Mouse (Mus musculus) ES-Bruce4 (cell line): ENCODE results near the gene Lpp. TPM values are rescaled to one million over a fixed set of nuclear protein-coding genes. Genes with fewer than 3 reads are reported as not detected.

Experiments used
- H3K27ac ChIP-seq: 2 replicates; pipeline ENCODE4 v1.5.1; 2012; ENCODE audit warnings: low read length, inconsistent platforms; ENCODE audit not compliant: insufficient read depth
- H3K27me3 ChIP-seq: 2 replicates; pipeline ENCODE4 v1.6.1; 2012; ENCODE audit warnings: mild to moderate bottlenecking, low read length, inconsistent platforms; ENCODE audit not compliant: control insufficient read depth, poor library complexity, insufficient read depth, severe bottlenecking
- H3K36me3 ChIP-seq: 2 replicates; pipeline ENCODE4 v1.6.1; 2012; ENCODE audit warnings: inconsistent platforms, mild to moderate bottlenecking, low read length, moderate library complexity; ENCODE audit not compliant: control insufficient read depth, poor library complexity, insufficient read depth, severe bottlenecking
- H3K4me1 ChIP-seq: one replicate; pipeline ENCODE4 v1.8.1; 2011; ENCODE audit warnings: low read length; ENCODE audit not compliant: control insufficient read depth, insufficient read depth
- H3K4me3 ChIP-seq: 2 replicates; pipeline ENCODE4 v1.5.1; 2011; ENCODE audit warnings: low read depth, mild to moderate bottlenecking, low read length
- H3K9ac ChIP-seq: 2 replicates; pipeline ENCODE4 v1.6.1; 2012; ENCODE audit warnings: low read depth, mild to moderate bottlenecking, inconsistent platforms; ENCODE audit not compliant: poor library complexity, severe bottlenecking
- H3K9me3 ChIP-seq: replicated peaks from 2 replicates; pipeline ENCODE4 v1.6.1; 2012; ENCODE audit warnings: mild to moderate bottlenecking, low read length, inconsistent platforms; ENCODE audit not compliant: control insufficient read depth, poor library complexity, insufficient read depth, severe bottlenecking
- CTCF ChIP-seq: IDR thresholded peaks from one replicate; pipeline ENCODE4 v1.8.1; 2011; ENCODE audit warnings: low read depth, low read length
- EP300 ChIP-seq: IDR thresholded peaks from 2 replicates; pipeline ENCODE4 v1.6.1; 2011; ENCODE audit warnings: low read depth, low read length; ENCODE audit not compliant: insufficient read depth
- POLR2A ChIP-seq: IDR thresholded peaks from one replicate; pipeline ENCODE4 v1.8.1; 2011; ENCODE audit warnings: low read length; ENCODE audit not compliant: insufficient read depth
- polyA plus RNA-seq: library from polyadenylated mRNA; stranded (reverse); fragments of >200 nt; gene quantifications from 2 replicates; pipeline ENCODE4 v1.2.4, GENCODE M21; 2011; ENCODE audit warnings: low read depth; ENCODE audit not compliant: missing spikeins, insufficient read depth, insufficient read length

The Lpp gene
- polyA plus RNA-seq, 1 experiment = 48.5 TPM

GRCm38 (mm10) chr16:24915470-24915869, 522.2 kb downstream of the Lpp start:
- no peaks in the 10 kb centered on the region for H3K27me3 ChIP-seq
- H3K27ac ChIP-seq = no peak overlapping the region
- no peaks in the 10 kb centered on the region for H3K9me3 ChIP-seq
- H3K4me3 ChIP-seq = no peak overlapping the region
- H3K9ac ChIP-seq = no peak overlapping the region
- TF ChIP-seq EP300 (no peak), POLR2A (no peak), CTCF (no peak)
- H3K36me3 ChIP-seq = no peaks in the 10 kb centered on the region
- no peaks in the 10 kb centered on the region for H3K4me1 ChIP-seq

DNA sequence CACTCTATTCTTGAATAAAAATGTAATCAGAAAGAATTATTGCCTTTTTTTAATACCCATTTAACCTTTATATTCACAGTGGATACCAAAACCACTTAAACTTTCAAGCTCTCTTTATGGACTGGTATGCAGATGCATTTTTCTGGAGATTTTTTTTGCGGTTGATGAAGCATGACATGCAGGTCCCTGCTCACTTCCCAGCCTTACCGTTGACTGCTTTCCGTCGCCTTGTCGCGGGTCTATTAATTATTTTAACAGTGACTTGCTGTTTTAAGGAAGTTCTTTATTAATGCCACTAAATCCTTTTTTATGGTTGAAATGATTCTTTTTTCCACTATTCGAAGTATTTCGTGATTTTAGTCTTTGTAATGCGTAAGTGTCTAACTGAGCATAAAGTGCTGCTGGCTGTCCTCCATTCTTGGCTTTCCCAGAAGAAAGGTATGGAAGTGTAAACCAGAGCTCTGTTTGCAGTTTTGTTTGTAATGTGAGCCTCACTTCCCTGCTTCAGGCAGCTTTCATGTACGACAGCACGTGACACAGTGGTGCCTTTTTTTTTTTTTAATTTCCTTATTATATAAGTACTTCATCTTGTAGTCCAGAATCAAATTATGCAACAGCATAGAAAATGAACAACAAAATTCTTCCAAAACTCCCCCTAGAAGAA, 526.2 kb downstream of the Lpp start:
- Histone ChIP-seq H3K9ac (no peak overlapping the region), H3K36me3 (no peaks in the 10 kb centered on the region), H3K4me3 (no peak overlapping the region), H3K27ac (no peak overlapping the region), H3K9me3 (no peaks in the 10 kb centered on the region), H3K4me1 (no peaks in the 10 kb centered on the region), H3K27me3 (no peaks in the 10 kb centered on the region)
- TF ChIP-seq CTCF = no peak
- TF ChIP-seq EP300 = no peak
- TF ChIP-seq POLR2A = no peak

DNA sequence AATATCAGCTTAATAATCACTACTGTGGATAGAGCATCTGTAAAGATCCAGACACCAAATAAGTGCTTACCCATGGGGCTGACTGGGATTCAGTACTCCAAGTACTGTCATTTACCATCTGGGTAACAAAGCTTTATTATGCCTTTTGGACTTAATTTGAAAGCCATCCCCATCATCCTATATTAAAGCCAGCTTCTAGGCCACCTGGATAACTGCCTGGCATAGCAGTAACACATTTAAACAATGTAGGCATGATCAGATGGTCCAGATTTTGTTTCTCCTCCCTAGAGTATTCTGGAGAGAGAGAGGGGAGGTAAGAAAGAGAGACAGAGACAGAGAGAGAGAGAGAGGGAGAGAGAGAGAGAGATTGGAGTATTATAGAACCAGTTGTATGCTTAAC, 536.8 kb downstream of the Lpp start:
- Histone ChIP-seq H3K27ac (no peak overlapping the region), H3K9me3 (no peaks in the 10 kb centered on the region), H3K9ac (no peak overlapping the region), H3K36me3 (no peaks in the 10 kb centered on the region), H3K27me3 (no peaks in the 10 kb centered on the region), H3K4me3 (no peak overlapping the region), H3K4me1 (no peaks in the 10 kb centered on the region)
- TF ChIP-seq POLR2A (no peak), EP300 (no peak), CTCF (no peak)

DNA sequence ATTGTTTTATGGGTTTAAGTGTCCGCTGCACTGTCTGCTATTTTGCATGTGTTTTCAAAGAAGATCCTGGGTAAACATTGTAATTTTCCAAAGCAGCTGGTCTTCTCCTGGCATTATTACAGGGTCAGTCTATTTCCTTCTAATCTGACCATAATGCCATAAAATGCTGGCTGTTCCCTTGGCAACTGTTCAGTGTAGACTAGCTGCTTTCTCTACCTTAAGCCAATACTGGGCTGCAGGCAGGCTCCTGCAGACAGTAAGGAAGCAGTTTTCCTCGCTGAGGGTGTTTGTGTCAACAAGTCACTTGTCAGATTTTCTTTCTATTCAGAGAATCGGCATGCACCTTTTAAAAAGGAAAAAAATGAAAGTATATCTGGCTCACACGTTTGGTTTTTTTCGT, 537.3 kb downstream of the Lpp start:
- H3K27ac ChIP-seq = no peak overlapping the region
- no peaks in the 10 kb centered on the region for H3K4me1 ChIP-seq
- H3K36me3 ChIP-seq = no peaks in the 10 kb centered on the region
- H3K4me3 ChIP-seq = no peak overlapping the region
- TF ChIP-seq POLR2A = no peak
- TF ChIP-seq CTCF = no peak
- TF ChIP-seq EP300 = no peak
- H3K27me3 ChIP-seq = no peaks in the 10 kb centered on the region
- no peak overlapping the region for H3K9ac ChIP-seq
- H3K9me3 ChIP-seq = no peaks in the 10 kb centered on the region

DNA sequence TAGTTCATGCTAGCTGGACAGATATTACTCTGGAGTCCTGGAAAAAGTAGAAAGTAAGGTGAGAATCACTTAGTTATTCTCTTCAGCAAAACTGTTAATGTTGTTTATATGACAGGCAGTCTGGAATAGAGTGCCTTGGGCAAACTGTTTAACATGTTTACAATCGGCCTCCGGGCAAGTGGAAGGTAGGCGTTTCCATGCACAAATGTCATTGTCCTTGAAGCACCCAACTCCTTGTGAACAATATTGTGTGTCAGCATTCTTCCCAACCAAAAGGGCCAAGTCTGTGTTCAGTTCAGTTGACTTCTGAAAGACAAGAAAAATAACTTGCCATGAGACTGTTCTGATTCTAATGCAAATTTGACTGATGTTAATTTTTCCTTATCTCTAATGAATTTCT, 539.5 kb downstream of the Lpp start:
- no peaks in the 10 kb centered on the region for H3K36me3 ChIP-seq
- no peak overlapping the region for H3K9ac ChIP-seq
- H3K4me1 ChIP-seq = no peaks in the 10 kb centered on the region
- no peak for TF ChIP-seq CTCF
- no peak for TF ChIP-seq EP300
- TF ChIP-seq POLR2A = no peak
- no peak overlapping the region for H3K4me3 ChIP-seq
- no peaks in the 10 kb centered on the region for H3K9me3 ChIP-seq
- no peak overlapping the region for H3K27ac ChIP-seq
- H3K27me3 ChIP-seq = no peaks in the 10 kb centered on the region

GRCm38 (mm10) chr16:24933691-24934090, 540.4 kb downstream of the Lpp start:
- H3K27ac ChIP-seq = no peak overlapping the region
- H3K9me3 ChIP-seq = no peaks in the 10 kb centered on the region
- H3K4me1 ChIP-seq = no peaks in the 10 kb centered on the region
- no peaks in the 10 kb centered on the region for H3K27me3 ChIP-seq
- no peaks in the 10 kb centered on the region for H3K36me3 ChIP-seq
- no peak overlapping the region for H3K4me3 ChIP-seq
- no peak overlapping the region for H3K9ac ChIP-seq
- TF ChIP-seq POLR2A = no peak
- no peak for TF ChIP-seq EP300
- TF ChIP-seq CTCF = no peak
